Mouse (Mus musculus): ENCODE results near the gene Gm37240. TPM values are rescaled to one million over a fixed set of nuclear protein-coding genes. Genes with fewer than 3 reads are reported as not detected.

Gm37240 gene
- polyA plus RNA-seq, 1 experiment from 2014 or later, result 10.8 TPM

DNA sequence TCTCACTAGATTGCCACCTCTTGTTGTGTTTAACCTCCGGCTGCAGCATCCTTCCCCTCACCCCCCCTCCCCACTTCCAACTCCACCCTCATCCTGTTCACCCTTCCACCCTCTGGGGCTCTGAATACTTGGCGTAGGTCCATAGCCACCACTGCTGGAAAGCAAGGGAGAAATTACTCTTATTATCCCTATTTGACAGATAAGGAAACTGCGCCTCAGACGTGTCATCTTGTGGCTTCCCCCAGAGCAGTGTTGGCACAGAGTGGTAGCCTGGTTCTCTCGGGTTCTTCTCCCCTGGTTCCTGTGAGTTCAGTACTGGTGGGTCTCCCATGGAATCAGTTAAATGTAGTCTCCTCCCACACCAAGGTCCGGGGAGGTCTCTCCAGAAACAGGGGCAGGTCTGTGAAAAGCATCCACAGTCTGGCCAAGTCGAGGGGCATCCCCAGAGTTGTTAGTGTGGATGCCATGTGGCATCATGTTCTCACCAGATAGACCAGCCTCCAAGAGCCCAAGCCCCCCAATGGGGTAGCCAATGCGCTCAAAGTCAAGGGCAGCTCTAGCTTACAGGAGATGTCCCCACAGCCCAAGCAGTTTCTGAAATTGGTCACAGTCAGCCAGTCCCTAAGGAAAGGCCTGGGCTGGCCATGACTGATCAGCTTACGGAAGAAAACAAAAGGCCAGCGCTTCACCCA lies 1419.8 kb downstream of the Gm37240 start:
- CTCF ChIA-PET, result interaction anchor here (1.1 to 1.7 kb wide), 4 partner anchors 8 to 115 kb away, joined by 5 to 6 read pairs (median 6); partner anchors contain the start of gene Fhdc1
- H3K27me3 ChIP-seq, result no peaks in the 10 kb centered on the region
- no peak for DNase-seq (ENCODE audit: low read depth, low spot score)
- POLR2A ChIA-PET, result interaction anchor here (1.2 kb wide), 1 partner anchor 11 kb away, joined by 4 read pairs; no protein-coding TSS in a partner anchor
- in situ Hi-C loops (cut with MboI; ENCODE audit: low pct_unique_long_range_greater_than_20kb), result no loop called here
- ATAC-seq, result no peak
- no peak for TF ChIP-seq CTCF (IDR thresholded peaks at IDR 0.05)

DNA sequence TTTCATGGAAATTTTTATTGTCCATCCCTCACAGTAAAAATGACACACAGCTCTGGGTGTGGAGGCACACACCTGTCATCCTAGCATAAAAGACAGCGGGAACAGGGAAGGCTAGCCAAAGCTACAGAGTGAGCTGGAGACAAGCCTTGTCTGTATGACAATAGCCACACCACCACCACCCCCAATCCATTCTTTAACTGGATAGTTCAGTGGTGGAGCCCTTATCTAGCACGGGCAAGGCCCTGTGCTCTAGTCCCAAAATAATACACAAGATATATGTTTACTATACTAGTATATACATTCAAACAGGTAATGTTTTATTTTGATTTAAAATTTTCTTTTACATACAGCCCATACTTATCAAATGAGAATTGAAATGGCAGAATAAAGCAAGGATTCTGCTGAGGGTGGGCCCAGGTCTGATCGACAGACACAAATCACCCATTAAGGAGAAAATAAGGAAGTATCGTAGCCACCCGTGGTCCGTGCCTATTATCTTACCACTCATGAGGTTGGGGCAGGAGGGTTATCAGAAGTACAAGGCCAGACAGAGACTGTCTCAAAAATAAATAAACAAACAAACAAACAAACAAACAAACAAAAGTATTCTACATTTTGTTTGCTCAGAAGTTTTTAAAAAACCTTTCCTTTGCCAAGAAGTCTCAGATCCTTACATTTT lies 1421.4 kb downstream of the Gm37240 start:
- no peak for TF ChIP-seq CTCF (IDR thresholded peaks at IDR 0.05)
- H3K27me3 ChIP-seq, result no peaks in the 10 kb centered on the region
- ATAC-seq (no peak), DNase-seq (ENCODE audit: low read depth, low spot score) (no peak)
- POLR2A ChIA-PET, result interaction anchor here (1.1 kb wide), 1 partner anchor 11 kb away, joined by 3 read pairs; no protein-coding TSS in a partner anchor
- CTCF ChIA-PET, result interaction anchor here (0.9 kb wide), 1 partner anchor 17 kb away, joined by 3 read pairs; no protein-coding TSS in a partner anchor
- in situ Hi-C loops (cut with MboI; ENCODE audit: low pct_unique_long_range_greater_than_20kb), result no loop called here

DNA sequence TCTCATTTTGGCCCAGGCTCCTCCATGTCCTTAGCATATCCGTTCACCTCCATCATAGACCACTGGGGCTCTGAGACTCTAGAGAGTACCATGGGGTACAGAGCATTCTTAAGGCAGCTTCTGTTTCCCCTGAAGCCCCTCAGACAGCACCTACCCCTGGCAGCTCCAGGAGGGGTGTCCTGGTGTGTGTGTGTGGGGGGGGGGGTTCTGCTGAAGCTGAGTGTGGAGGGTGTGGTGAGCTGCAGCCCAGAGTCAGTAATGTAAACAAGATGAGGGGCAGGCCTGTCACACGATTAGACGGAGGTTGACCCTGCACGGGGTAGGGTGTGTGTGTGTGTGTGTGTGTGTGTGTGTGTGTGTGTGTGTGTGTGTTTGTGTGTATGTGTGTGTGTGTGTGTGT lies 1425.6 kb downstream of the Gm37240 start:
- POLR2A ChIA-PET, result no interaction called here
- in situ Hi-C loops (cut with MboI; ENCODE audit: low pct_unique_long_range_greater_than_20kb), result no loop called here
- H3K27me3 ChIP-seq, result no peaks in the 10 kb centered on the region
- DNase-seq (ENCODE audit: low read depth, low spot score) (no peak), ATAC-seq (no peak)
- no peak for TF ChIP-seq CTCF (IDR thresholded peaks at IDR 0.05)
- CTCF ChIA-PET, result interaction anchor here (0.8 kb wide), 1 partner anchor 18 kb away, joined by 3 read pairs; no protein-coding TSS in a partner anchor

DNA sequence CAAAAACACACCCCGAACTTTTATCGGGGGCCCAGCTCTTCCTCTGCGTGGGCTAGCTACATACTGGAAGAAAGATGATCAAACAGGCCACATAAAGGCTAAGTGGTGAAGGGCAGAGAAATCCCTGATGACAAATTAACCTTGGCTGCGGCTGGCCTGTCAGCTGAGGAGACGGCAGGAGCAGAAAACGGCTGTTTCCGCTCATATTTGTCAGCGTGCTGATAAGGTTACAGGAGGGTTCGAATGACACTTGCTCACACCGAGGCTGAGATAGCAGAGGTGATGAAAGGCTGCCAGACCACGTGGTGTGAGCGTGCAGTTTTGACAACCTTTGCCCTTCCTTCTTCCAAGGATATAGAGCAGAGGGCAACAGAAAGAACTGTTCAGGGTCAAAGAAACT lies 1426.4 kb downstream of the Gm37240 start:
- DNase-seq (ENCODE audit: low read depth, low spot score), result no peak
- no peak for TF ChIP-seq CTCF (IDR thresholded peaks at IDR 0.05)
- no peaks in the 10 kb centered on the region for H3K27me3 ChIP-seq
- ATAC-seq, result no peak
- ChIA-PET CTCF (no interaction called here), POLR2A (no interaction called here)
- in situ Hi-C loops (cut with MboI; ENCODE audit: low pct_unique_long_range_greater_than_20kb), result no loop called here

DNA sequence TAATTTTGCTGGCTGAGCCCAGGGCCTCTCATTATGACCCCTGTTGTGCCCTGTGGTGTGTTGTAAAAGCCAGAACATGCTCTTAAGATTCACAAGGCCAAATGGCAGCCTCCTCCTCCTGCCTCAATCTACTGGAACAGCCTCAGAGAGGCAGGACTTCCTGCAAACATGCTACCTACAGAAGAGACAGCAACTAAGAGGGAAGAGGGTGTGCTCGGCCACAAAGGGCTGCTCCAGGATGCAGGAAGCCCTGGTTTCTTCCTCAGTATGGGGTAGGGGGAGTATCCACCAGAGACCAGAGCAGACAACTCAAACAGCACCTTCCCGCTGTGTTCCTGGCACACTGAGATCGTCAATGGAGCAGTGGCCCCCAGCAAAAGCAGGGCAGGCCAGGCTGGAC lies 1426.8 kb downstream of the Gm37240 start:
- ATAC-seq, result no peak
- TF ChIP-seq CTCF (IDR thresholded peaks at IDR 0.05), result no peak
- DNase-seq (ENCODE audit: low read depth, low spot score), result no peak
- in situ Hi-C loops (cut with MboI; ENCODE audit: low pct_unique_long_range_greater_than_20kb), result no loop called here
- ChIA-PET POLR2A (no interaction called here), CTCF (interaction anchor here (1.0 to 1.1 kb wide), 2 partner anchors 12 to 34 kb away, joined by 3 read pairs; no protein-coding TSS in a partner anchor)
- no peaks in the 10 kb centered on the region for H3K27me3 ChIP-seq

DNA sequence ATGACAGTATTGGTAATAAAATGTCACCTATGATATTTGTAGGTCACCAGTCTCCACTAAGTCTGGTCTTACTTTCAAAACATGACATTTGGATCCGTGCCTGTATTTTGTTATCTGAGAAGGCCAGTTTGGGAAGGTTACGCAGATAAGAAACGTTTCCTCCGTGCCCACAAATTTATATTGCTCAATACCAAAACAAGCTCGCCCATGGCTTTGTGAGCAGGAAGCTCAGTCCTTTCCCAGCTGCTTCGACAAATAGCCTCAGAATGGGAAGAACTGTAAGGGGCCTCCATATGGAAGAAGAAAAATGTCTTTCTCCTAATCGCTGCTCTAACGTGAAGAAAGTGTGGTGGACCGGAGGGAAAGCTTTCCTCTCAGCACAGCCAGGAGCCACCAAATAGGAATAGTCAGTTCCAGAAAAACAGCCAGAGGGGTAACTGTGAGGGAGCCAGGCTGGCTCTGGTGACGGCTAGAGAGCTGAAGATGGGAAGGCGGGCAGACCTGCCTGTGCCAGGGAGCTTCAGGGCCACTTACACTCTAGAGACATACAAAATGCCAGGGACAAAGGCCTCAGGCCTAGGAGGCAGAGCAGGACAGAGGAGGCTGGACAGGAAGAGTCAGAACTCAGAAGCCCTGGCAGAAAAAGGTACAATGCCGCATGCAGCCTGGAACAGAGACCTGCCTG lies 1431.4 kb downstream of the Gm37240 start:
- no peak for ATAC-seq
- in situ Hi-C loops (cut with MboI; ENCODE audit: low pct_unique_long_range_greater_than_20kb), result no loop called here
- CTCF ChIA-PET, result interaction anchor here (1.1 to 2.6 kb wide), 6 partner anchors 13 to 103 kb away, joined by 3 to 12 read pairs (median 5); partner anchors contain the start of gene Fhdc1

DNA sequence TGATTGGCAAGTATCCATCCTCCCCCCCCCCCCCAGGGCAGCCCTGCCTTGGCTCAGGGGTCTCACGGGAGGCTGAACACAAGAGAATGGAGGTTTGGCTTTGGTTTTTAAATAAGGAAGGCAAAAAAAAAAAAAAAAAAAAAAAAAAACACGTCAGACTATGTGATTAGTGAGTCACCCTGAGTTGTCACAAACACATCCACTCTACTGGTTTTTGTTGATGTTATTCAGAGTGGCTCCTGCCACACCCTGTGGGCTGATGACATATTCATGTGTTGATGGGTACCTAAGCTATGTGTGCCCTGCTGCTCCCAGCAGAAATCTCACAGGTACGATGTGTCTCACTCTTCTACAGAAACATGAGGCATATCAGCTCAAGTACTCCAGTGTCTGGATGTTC lies 1436.7 kb downstream of the Gm37240 start:
- TF ChIP-seq CTCF (IDR thresholded peaks at IDR 0.05), result no peak
- in situ Hi-C loops (cut with MboI; ENCODE audit: low pct_unique_long_range_greater_than_20kb), result no loop called here
- ChIA-PET CTCF (interaction anchor here (2.3 to 2.4 kb wide), 2 partner anchors 21 to 98 kb away, joined by 9 to 10 read pairs; no protein-coding TSS in a partner anchor), POLR2A (interaction anchor here (0.6 kb wide), 1 partner anchor 1569 kb away, joined by 5 read pairs; no protein-coding TSS in a partner anchor)
- ATAC-seq (peak; percentile 23), DNase-seq (ENCODE audit: low read depth, low spot score) (no peak)
- no peaks in the 10 kb centered on the region for H3K27me3 ChIP-seq

More for the DNA sequence above, 1431.4 kb downstream of the Gm37240 start:
- no peak for DNase-seq (ENCODE audit: low read depth, low spot score)
- POLR2A ChIA-PET, result interaction anchor here (0.6 to 1.8 kb wide), 4 partner anchors 9 to 69 kb away, joined by 3 to 4 read pairs (median 4); no protein-coding TSS in a partner anchor
- H3K27me3 ChIP-seq, result no peaks in the 10 kb centered on the region
- TF ChIP-seq CTCF (IDR thresholded peaks at IDR 0.05), result no peak

DNA sequence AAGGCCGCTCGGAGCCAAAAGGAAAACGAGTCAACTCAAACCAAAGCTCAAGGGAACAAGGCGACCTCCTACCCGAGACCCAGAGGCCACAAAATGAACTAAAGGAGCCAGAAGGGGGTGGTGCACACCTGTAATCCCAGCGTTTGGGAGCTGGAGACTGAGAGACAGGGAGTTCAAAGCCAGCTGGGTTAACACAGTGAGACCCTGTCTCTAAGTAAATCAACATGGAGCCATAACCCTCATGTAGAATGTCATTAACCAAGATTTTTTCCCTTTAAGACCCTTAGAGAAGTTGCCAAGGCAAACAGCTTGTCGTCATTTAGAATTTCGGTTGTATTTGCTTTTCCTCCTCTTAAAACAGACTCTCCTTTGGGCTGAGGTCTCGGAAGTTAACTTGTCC lies 1438.3 kb downstream of the Gm37240 start:
- in situ Hi-C loops (cut with MboI; ENCODE audit: low pct_unique_long_range_greater_than_20kb), result no loop called here
- no peak for TF ChIP-seq CTCF (IDR thresholded peaks at IDR 0.05)
- ATAC-seq (no peak), DNase-seq (ENCODE audit: low read depth, low spot score) (no peak)
- no peaks in the 10 kb centered on the region for H3K27me3 ChIP-seq
- CTCF ChIA-PET, result interaction anchor here (0.8 to 2.4 kb wide), 6 partner anchors 10 to 97 kb away, joined by 3 to 9 read pairs (median 3); no protein-coding TSS in a partner anchor
- POLR2A ChIA-PET, result interaction anchor here (1.5 kb wide), 1 partner anchor 31 kb away, joined by 3 read pairs; the partner anchor contains the start of gene Fhdc1

DNA sequence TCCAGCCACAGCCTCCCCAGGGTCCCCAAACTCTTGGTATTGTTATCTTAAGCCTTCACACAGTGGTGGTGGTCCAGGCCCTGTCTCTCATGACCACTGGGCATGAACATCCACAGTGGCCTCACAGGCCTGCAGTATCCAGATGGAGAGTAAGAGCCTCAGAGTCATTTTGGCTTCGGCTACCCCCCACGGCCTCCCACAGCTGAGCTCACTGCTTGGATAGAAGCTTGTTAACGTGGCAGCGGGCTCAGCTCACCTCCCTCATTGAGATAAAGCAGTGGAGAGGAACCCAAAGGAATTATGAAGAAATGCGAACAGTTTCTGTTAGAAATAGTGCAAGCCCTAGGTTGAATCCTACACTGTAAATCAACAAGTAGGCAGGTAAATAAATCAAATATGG lies 1439.5 kb downstream of the Gm37240 start:
- no peaks in the 10 kb centered on the region for H3K27me3 ChIP-seq
- no peak for DNase-seq (ENCODE audit: low read depth, low spot score)
- ChIA-PET CTCF (interaction anchor here (1.0 kb wide), 2 partner anchors 16 to 30 kb away, joined by 3 read pairs; no protein-coding TSS in a partner anchor), POLR2A (no interaction called here)
- ATAC-seq, result no peak
- in situ Hi-C loops (cut with MboI; ENCODE audit: low pct_unique_long_range_greater_than_20kb), result no loop called here
- no peak for TF ChIP-seq CTCF (IDR thresholded peaks at IDR 0.05)

Other genes with a start within 250 kb of the Gm37240 start
- gene Fam160a1, start 70.2 kb downstream of the Gm37240 start, polyA plus RNA-seq (2021), result 22.4 TPM
- gene Glt28d2, start within 50 bp of the Gm37240 start, polyA plus RNA-seq (2021), result 3.6 TPM
- 145 TPM for gene Sh3d19, start 83.6 kb upstream of the Gm37240 start, polyA plus RNA-seq (2021)
- not detected for gene Prss48, start 115.0 kb upstream of the Gm37240 start, polyA plus RNA-seq (2021)

All from Patski (cell line).